Mouse (Mus musculus) adrenal gland, postnatal 4 days (tissue): ENCODE data around the gene Fam178b. TPM values are rescaled to one million over a fixed set of nuclear protein-coding genes. Genes with fewer than 3 reads are reported as not detected.

Source experiments
- DNase-seq, 2 experiments: peaks; one replicate each; pipeline ENCODE4 v3.0.0; 2021 to 2022; ENCODE audit warnings: low spot score in 2 of 2, mixed read lengths in 2 of 2
- microRNA-seq: library from miRNA; unstranded; fragments of <30 nt; microRNA quantifications from one replicate; pipeline ENCODE4 v1.2.0, GENCODE M21; 2021
- total RNA-seq, 2 experiments: library from RNA; stranded (reverse); gene quantifications; 2 replicates each; pipeline ENCODE4 v1.2.3; 2021

Fam178b gene
- total RNA-seq, 2 experiments from 2014 or later: 1.0 to 1.2 TPM

GRCm38 (mm10) chr1:36526903-36527302 lies 156.1 kb downstream of the Fam178b start:
- DNase-seq: no peak

- DNase-seq: no peak
Observed at GRCm38 (mm10) chr1:36525774-36526173, 157.2 kb downstream of the Fam178b start.

GRCm38 (mm10) chr1:36524058-36524457 lies 158.9 kb downstream of the Fam178b start:
- DNase-seq: no peak

DNA sequence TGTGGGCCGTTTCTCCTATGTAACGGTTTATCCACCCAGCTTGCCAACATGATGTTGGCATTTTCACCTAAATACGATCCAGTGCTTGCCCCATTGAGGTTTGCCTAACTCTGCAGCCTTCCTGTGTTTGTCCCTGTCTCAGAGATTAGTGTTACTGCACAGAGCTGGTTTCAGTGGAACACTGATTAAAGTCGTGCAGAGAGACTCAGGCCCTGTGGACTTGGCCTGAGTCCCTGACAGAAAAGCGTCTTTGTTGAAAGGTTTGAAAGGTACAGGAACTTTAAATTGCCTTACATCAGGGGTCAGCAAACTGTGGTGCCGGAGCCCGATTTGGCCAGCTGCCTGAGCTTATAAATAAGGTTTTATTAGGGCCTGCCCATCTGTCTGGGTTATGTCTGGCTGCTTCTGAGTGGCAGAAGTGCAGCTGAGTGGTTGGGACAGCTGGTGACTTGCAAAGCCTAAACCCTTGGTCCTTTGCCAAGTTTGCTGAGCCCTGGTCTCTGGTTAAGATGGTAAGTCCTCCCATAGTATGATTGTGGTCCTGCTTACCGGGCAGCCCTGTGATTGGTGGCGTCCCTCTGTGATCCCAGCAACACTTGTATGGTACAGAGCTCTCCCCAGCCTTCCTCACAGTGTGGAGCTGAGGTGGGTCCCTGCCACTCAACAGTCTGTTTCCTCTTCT lies 159.5 kb downstream of the Fam178b start:
- no peak for DNase-seq

GRCm38 (mm10) chr1:36522210-36522609 lies 160.8 kb downstream of the Fam178b start:
- no peak for DNase-seq

- no peak for DNase-seq
Observed at GRCm38 (mm10) chr1:36519626-36520025, 163.4 kb downstream of the Fam178b start.

DNA sequence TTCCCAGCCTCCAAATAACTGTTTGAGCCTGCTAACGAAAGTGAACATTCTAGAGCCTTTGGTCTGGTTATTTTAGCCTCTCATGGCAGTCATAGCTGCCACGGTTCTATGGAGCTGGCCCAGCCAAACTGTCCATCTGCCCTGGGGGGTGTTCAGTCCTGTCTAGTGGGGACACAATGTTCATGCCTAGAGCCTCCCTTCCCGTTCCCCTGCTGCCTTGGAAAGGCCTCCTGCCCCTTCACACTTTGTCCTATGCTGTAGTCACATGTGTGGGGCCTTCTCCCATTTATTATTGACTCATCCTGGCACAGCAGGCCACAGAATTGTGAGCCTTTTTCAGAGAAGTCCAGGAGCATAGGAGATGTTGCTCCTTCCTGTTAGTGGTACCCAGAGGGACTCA lies 164.7 kb downstream of the Fam178b start:
- no peak for DNase-seq

DNA sequence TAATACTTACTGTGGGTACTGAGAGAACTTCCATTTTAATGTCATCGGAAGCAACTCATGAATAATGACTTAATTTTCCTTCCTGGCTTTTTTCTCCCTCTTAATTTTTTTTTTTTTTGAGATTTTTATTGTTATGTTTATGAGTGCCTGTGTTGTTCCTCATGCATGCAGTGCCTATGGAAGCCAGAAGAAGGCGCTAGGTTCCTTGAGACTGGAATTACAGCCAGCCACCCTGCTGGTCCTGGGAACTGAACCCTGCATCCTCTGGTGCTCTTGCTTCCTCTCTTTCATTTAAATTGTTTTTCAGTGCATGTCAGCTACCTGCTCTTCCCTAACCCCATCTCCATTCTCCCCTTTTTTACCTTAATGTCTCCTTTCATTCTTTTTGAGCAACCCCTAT lies 169.3 kb downstream of the Fam178b start:
- no peak for DNase-seq

DNA sequence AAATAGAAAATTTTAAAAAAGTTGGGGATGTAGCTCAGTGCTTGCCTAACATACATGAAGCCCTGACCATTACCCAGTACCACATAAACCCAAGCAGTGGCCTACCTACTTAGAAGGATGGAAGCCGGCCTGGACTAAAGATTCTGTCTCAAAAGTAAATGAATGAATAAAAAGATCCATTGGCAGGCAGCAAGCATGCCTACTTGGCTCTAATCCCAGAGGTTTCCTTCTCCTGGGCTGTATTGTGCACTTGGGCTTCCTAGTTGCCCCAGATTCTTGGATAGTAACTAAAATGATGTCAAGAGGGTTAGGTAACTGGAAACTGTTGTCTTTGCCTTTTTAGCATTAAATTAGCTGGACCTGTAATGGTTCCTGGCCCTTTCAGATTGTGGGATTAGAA lies 169.7 kb downstream of the Fam178b start:
- no peak for DNase-seq

DNA sequence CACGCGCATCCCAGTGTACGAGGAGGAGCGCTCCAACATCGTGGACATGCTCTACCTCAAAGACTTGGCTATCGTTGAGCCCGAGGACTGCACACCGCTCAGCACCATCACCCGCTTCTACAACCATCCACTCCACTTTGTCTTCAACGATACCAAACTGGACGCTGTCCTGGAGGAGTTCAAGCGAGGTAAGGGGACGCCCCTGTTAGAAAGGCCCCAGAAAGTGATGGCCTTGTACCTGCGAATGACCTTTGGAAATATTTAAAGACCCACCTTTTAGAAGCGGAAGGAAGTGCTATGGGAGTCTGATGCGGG lies 170.1 kb downstream of the Fam178b start:
- no peak for DNase-seq

Small RNA genes lying within 50 kb of the gene (microRNA-seq; reads per million reads assigned to microRNA genes)
- not detected for gene Gm24133

Other genes with a start within 250 kb of the Fam178b start
- 10 to 100 TPM; 25.3 to 31.2 TPM for gene Lman2l, start 237.9 kb downstream of the Fam178b start, total RNA-seq
- gene Cnnm4, start 211.6 kb downstream of the Fam178b start, total RNA-seq: 1 to 10 TPM; 4.3 to 5.2 TPM
- gene Cnnm3, start 171.3 kb downstream of the Fam178b start, total RNA-seq: 10 to 100 TPM; 44.1 to 45.1 TPM
- gene Ankrd23, start 146.3 kb downstream of the Fam178b start, total RNA-seq: 10 to 100 TPM; 20.7 to 22.9 TPM
- not detected for gene Gm42417, start 143.8 kb downstream of the Fam178b start, total RNA-seq
- 10 to 100 TPM; 19.8 to 23.1 TPM for gene Ankrd39, start 135.7 kb downstream of the Fam178b start, total RNA-seq
- gene Sema4c, start 124.8 kb downstream of the Fam178b start, total RNA-seq: 10 to 100 TPM; 44.0 to 57.6 TPM
- gene Cox5b, start 8.3 kb upstream of the Fam178b start, total RNA-seq: 100 to 1,000 TPM; 707 to 717 TPM
- gene 4933424G06Rik, start 27.0 kb upstream of the Fam178b start, total RNA-seq: not detected
- 100 to 1,000 TPM; 133 to 143 TPM for gene Actr1b, start 31.2 kb upstream of the Fam178b start, total RNA-seq
- under 1 TPM; 0.28 to 0.40 TPM for gene Zap70, start 78.6 kb upstream of the Fam178b start, total RNA-seq